ENCODE assay signal across 32 mouse cellular contexts in genomic region chr13:51004827-51005226, GRCm38 (mm10).
"Had no signal": no experiment of that assay in that cellular context is flagged by ENCODE, and none has a peak within 500 bp of the region (broad histone marks: within the 10 kb centered on the region; RNA-seq: fewer than 3 reads in every experiment).

No protein-coding gene starts in this region.

- H3K9me3 ChIP-seq: heart, embryonic 10.5 days; heart, embryonic 13.5 days; heart, embryonic 15.5 days; hindbrain, embryonic 10.5 days; hindbrain, embryonic 12.5 days; hindbrain, embryonic 13.5 days; hindbrain, embryonic 15.5 days; kidney, embryonic 15.5 days had no signal

- H3K27me3 ChIP-seq: heart, embryonic 12.5 days; heart, embryonic 13.5 days; heart, embryonic 15.5 days; hindbrain, embryonic 12.5 days; hindbrain, embryonic 13.5 days; hindbrain, embryonic 15.5 days; kidney, embryonic 15.5 days had no signal

- H3K27ac ChIP-seq: heart, embryonic 10.5 days; heart, embryonic 13.5 days; heart, embryonic 15.5 days; hindbrain, embryonic 10.5 days; hindbrain, embryonic 12.5 days; hindbrain, embryonic 13.5 days; hindbrain, embryonic 14.5 days; hindbrain, embryonic 15.5 days; hindbrain, postnatal 0 days; kidney, embryonic 15.5 days; kidney, postnatal 0 days; layer of hippocampus, adult 2 months; left cerebral cortex, adult 2 months had no signal

- H3K9ac ChIP-seq: heart, embryonic 12.5 days; heart, embryonic 13.5 days; heart, embryonic 15.5 days; hindbrain, embryonic 12.5 days; hindbrain, embryonic 13.5 days; hindbrain, embryonic 14.5 days; hindbrain, embryonic 15.5 days; kidney, embryonic 15.5 days had no signal

- H3K36me3 ChIP-seq: heart, embryonic 10.5 days; heart, embryonic 12.5 days; heart, embryonic 13.5 days; heart, embryonic 15.5 days; hindbrain, embryonic 10.5 days; hindbrain, embryonic 12.5 days; hindbrain, embryonic 13.5 days; hindbrain, embryonic 15.5 days; kidney, embryonic 15.5 days had no signal

- H3K4me3 ChIP-seq: heart, embryonic 10.5 days; heart, embryonic 12.5 days; heart, embryonic 13.5 days; heart, embryonic 15.5 days; hindbrain, embryonic 10.5 days; hindbrain, embryonic 12.5 days; hindbrain, embryonic 13.5 days; hindbrain, embryonic 15.5 days; kidney, embryonic 15.5 days; layer of hippocampus, adult 2 months; left cerebral cortex, adult 2 months had no signal

- H3K4me2 ChIP-seq: heart, embryonic 11.5 days; heart, embryonic 12.5 days; heart, embryonic 13.5 days; heart, embryonic 15.5 days; hindbrain, embryonic 12.5 days; hindbrain, embryonic 13.5 days; hindbrain, embryonic 14.5 days; hindbrain, embryonic 15.5 days; kidney, embryonic 15.5 days had no signal

- ATAC-seq: hindbrain, embryonic 16.5 days; hindbrain, postnatal 0 days; inflammation-experienced regulatory T-cells, adult 6 months had no signal

- H3K4me1 ChIP-seq: heart, embryonic 10.5 days; heart, embryonic 12.5 days; heart, embryonic 13.5 days; heart, embryonic 15.5 days; hindbrain, embryonic 10.5 days; hindbrain, embryonic 12.5 days; hindbrain, embryonic 13.5 days; hindbrain, embryonic 15.5 days; kidney, embryonic 15.5 days had no signal

- DNase-seq: heart, postnatal 10 days; heart, postnatal 14 days; heart, postnatal 36 days; heart, postnatal 4 days; kidney, adult 11 months; kidney, adult 18-20 months; kidney, adult 2 months; kidney, adult 8-10 months; kidney, adult 9 months; kidney, postnatal 10 days; kidney, postnatal 25 days; kidney, postnatal 36 days; kidney, postnatal 4 days; layer of hippocampus, adult 9-11 months; layer of hippocampus, postnatal 36 days had no signal
